Mouse (Mus musculus) megakaryocyte, embryonic 14.5 days (primary cell): ENCODE measurements around the gene Rgcc.

Experiments used
- FLI1 ChIP-seq: IDR thresholded peaks from 2 replicates; pipeline ENCODE4 v1.6.1; 2012; ENCODE audit warnings: low read length, inconsistent platforms, mixed read lengths
- GATA1 ChIP-seq: IDR thresholded peaks from 3 replicates; pipeline ENCODE4 v1.6.1; 2012; ENCODE audit warnings: mixed read lengths, low read length, inconsistent platforms, borderline replicate concordance

DNA sequence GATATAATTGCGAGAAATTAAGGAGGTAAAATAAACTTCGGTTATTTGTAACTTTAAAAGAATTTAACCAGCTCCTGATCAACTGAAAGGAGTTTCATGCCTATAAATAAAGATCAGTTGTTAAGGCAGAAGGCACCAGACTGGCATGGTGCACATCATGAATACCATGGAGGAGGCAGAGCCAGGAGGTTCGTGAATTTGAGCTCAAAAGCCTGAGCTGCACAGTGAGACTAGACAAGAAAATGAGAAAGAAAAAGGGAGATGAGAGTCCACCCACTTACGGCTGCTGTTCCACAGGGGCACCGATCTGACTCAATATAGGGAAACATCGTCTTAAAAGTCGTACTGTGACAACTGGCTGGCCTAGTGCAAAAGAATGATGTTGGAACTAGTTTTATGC is 17.5 kb downstream of the Rgcc start:
- TF ChIP-seq GATA1 (no peak), FLI1 (no peak)
